Mouse (Mus musculus) CH12.LX (cell line): ENCODE measurements around the gene Rptor. TPM values are rescaled to one million over a fixed set of nuclear protein-coding genes. Genes with fewer than 3 reads are reported as not detected.

Source experiments
- DNase-seq: peaks from one replicate; pipeline ENCODE4 v3.0.0-alpha.2; 2013; ENCODE audit errors: extremely low read depth
- H3K27ac ChIP-seq: 2 replicates; pipeline ENCODE4 v1.5.1; 2012; ENCODE audit warnings: low read depth, mild to moderate bottlenecking, control low read depth, moderate library complexity; ENCODE audit not compliant: insufficient read depth
- H3K27me3 ChIP-seq: replicated peaks from 2 replicates; pipeline ENCODE3; 2012; ENCODE audit warnings: inconsistent platforms
- H3K36me3 ChIP-seq, 2 experiments: replicated peaks in 1 of 2; 2 replicates each; pipeline versions ENCODE3 to v1.6.1; 2012; ENCODE audit warnings: inconsistent platforms in 1 of 2, low read length in 1 of 2, mild to moderate bottlenecking in 1 of 2, mixed read lengths in 1 of 2, moderate library complexity in 1 of 2; ENCODE audit not compliant: control insufficient read depth in 1 of 2, insufficient read depth in 1 of 2
- H3K4me1 ChIP-seq, 2 experiments: 2 replicates each; pipeline ENCODE4 v1.6.1; 2012; ENCODE audit warnings: inconsistent platforms in 1 of 2, moderate library complexity in 1 of 2; ENCODE audit not compliant: insufficient read depth in 2 of 2, control insufficient read depth in 1 of 2
- H3K4me2 ChIP-seq: 2 replicates; pipeline ENCODE4 v1.6.1; 2012; ENCODE audit warnings: low read depth, mild to moderate bottlenecking, control low read depth; ENCODE audit not compliant: poor library complexity, insufficient read depth, severe bottlenecking
- H3K4me3 ChIP-seq, 3 experiments: fragments of 150-350 bp in 1 of 3; sonication (generic) in 1 of 3; replicated peaks in 1 of 3; 2 replicates each; pipeline versions ENCODE3 to v1.5.1; 2011 to 2012; ENCODE audit warnings: low read depth in 2 of 3, low read length in 2 of 3, mild to moderate bottlenecking in 2 of 3, moderate library complexity in 2 of 3, control low read depth in 1 of 3, improper control_type of control experiment in 1 of 3, inconsistent platforms in 1 of 3, mixed read lengths in 1 of 3; ENCODE audit not compliant: poor library complexity in 1 of 3
- H3K79me2 ChIP-seq: replicated peaks from 2 replicates; pipeline ENCODE4 v1.6.1; 2012; ENCODE audit warnings: mild to moderate bottlenecking, moderate library complexity; ENCODE audit not compliant: control insufficient read depth, poor library complexity, insufficient read depth, severe bottlenecking; ENCODE audit errors: extremely low read depth
- H3K9ac ChIP-seq: 2 replicates; pipeline ENCODE4 v1.6.1; 2012; ENCODE audit warnings: low read depth, mild to moderate bottlenecking, control low read depth, moderate library complexity; ENCODE audit not compliant: insufficient read depth
- H3K9me3 ChIP-seq: replicated peaks from 2 replicates; pipeline ENCODE3; 2012; ENCODE audit warnings: low read length, inconsistent platforms, mixed read lengths
- CHD2 ChIP-seq: IDR thresholded peaks from 2 replicates; pipeline ENCODE4 v1.6.1; 2011; ENCODE audit warnings: low read length, improper control_type of control experiment
- E2F4 ChIP-seq: IDR thresholded peaks from 2 replicates; pipeline ENCODE4 v1.6.1; 2011; ENCODE audit warnings: low read depth, low read length, improper control_type of control experiment; ENCODE audit not compliant: insufficient replicate concordance
- ELF1 ChIP-seq: IDR thresholded peaks from 2 replicates; pipeline ENCODE4 v1.6.1; 2014; ENCODE audit warnings: low read depth, mild to moderate bottlenecking, inconsistent platforms, low read length, improper control_type of control experiment
- EP300 ChIP-seq: IDR thresholded peaks from 2 replicates; pipeline ENCODE4 v1.6.1; 2011; ENCODE audit warnings: low read length, improper control_type of control experiment
- ETS1 ChIP-seq: conservative IDR thresholded peaks from 2 replicates; pipeline ENCODE4 v1.6.1; 2012; ENCODE audit warnings: low read depth, mild to moderate bottlenecking, inconsistent platforms, low read length, improper control_type of control experiment, moderate library complexity
- HCFC1 ChIP-seq: IDR thresholded peaks from 2 replicates; pipeline ENCODE4 v1.6.1; 2012; ENCODE audit warnings: low read depth, mild to moderate bottlenecking, inconsistent platforms, low read length, improper control_type of control experiment
- IRF4 ChIP-seq: IDR thresholded peaks from 2 replicates; pipeline ENCODE4 v1.6.1; 2014; ENCODE audit warnings: low read depth, mild to moderate bottlenecking, inconsistent platforms, low read length, improper control_type of control experiment
- MAFK ChIP-seq: IDR thresholded peaks from 2 replicates; pipeline ENCODE4 v1.6.1; 2011; ENCODE audit warnings: low read length, improper control_type of control experiment; ENCODE audit not compliant: insufficient replicate concordance
- MAX ChIP-seq: IDR thresholded peaks from 2 replicates; pipeline ENCODE4 v1.6.1; 2011; ENCODE audit warnings: low read length, improper control_type of control experiment
- MEF2A ChIP-seq: IDR thresholded peaks from 2 replicates; pipeline ENCODE4 v1.6.1; 2014; ENCODE audit warnings: low read depth, mild to moderate bottlenecking, inconsistent platforms, low read length, improper control_type of control experiment, borderline replicate concordance
- MXI1 ChIP-seq: IDR thresholded peaks from 2 replicates; pipeline ENCODE4 v1.6.1; 2011; ENCODE audit warnings: mild to moderate bottlenecking, low read depth, low read length, improper control_type of control experiment
- PAX5 ChIP-seq: IDR thresholded peaks from 2 replicates; pipeline ENCODE4 v1.6.1; 2012; ENCODE audit warnings: low read length, inconsistent platforms, mixed read lengths
- RAD21 ChIP-seq: IDR thresholded peaks from 2 replicates; pipeline ENCODE4 v1.6.1; 2011; ENCODE audit warnings: low read depth, mild to moderate bottlenecking, low read length, improper control_type of control experiment, moderate library complexity
- RCOR1 ChIP-seq: conservative IDR thresholded peaks from 2 replicates; pipeline ENCODE4 v1.6.1; 2012; ENCODE audit warnings: low read depth, mild to moderate bottlenecking, inconsistent platforms, low read length, improper control_type of control experiment
- SIN3A ChIP-seq: IDR thresholded peaks from 2 replicates; pipeline ENCODE4 v1.6.1; 2012; ENCODE audit warnings: low read length, improper control_type of control experiment, inconsistent platforms
- SMC3 ChIP-seq: IDR thresholded peaks from 2 replicates; pipeline ENCODE4 v1.6.1; 2011; ENCODE audit warnings: low read depth, low read length, improper control_type of control experiment
- TBP ChIP-seq: conservative IDR thresholded peaks from 2 replicates; pipeline ENCODE4 v1.6.1; 2011; ENCODE audit warnings: low read depth, low read length, improper control_type of control experiment
- USF2 ChIP-seq: conservative IDR thresholded peaks from 2 replicates; pipeline ENCODE4 v1.6.1; 2011; ENCODE audit warnings: low read depth, low read length, improper control_type of control experiment
- ZC3H11A ChIP-seq: IDR thresholded peaks from 2 replicates; pipeline ENCODE4 v1.6.1; 2012; ENCODE audit warnings: low read depth, mild to moderate bottlenecking, inconsistent platforms, low read length, improper control_type of control experiment
- ZMIZ1 ChIP-seq: IDR thresholded peaks from 2 replicates; pipeline ENCODE4 v1.6.1; 2012; ENCODE audit warnings: low read depth, mild to moderate bottlenecking, inconsistent platforms, low read length, improper control_type of control experiment
- dilution Hi-C: fragments of 300-500 bp; cut with MboI; formaldehyde crosslinking; loops from 2 replicates; pipeline ENCODE4 v1.14.3; 2020; ENCODE audit warnings: low sequenced_read_pairs; ENCODE audit not compliant: extremely low pct_unique_long_range_greater_than_20kb, extremely low pct_ligation_motif_present
- in situ Hi-C: fragments of 300-500 bp; cut with MboI; formaldehyde crosslinking; loops from 3 replicates; pipeline ENCODE4 v1.14.3; 2019; ENCODE audit warnings: low sequenced_read_pairs, low pct_ligation_motif_present, low pct_unique_long_range_greater_than_20kb, mixed read lengths
- polyA plus RNA-seq: library from polyadenylated mRNA; unstranded; fragments of >175 nt; gene quantifications from 2 replicates; pipeline ENCODE4 v1.2.1, GENCODE M21; 2012; ENCODE audit warnings: low read depth; ENCODE audit not compliant: insufficient read length
- total RNA-seq, 2 experiments: library from RNA; depleted of rRNA; stranded (reverse); fragments of 300-350 nt in 1 of 2; fragments of >200 nt in 1 of 2; gene quantifications; 2 replicates each; pipeline ENCODE4 v1.2.3; 2012 to 2014

The Rptor gene
- total and polyA plus RNA-seq, 3 experiments: 10.3 to 33.1 (median 26.7) TPM

- DNase-seq: no peak
- Histone ChIP-seq H3K4me1 (peaks cover 4 to 40% of the 10 kb centered on the region in 2 experiments; a peak in 3 of 4 replicates), H3K27me3 (no peaks in the 10 kb centered on the region), H3K9ac (no peak overlapping the region), H3K4me2 (no peak overlapping the region), H3K36me3 (peaks cover 0 to 55% of the 10 kb centered on the region in 2 experiments), H3K4me3 (no peak overlapping the region), H3K9me3 (no peaks in the 10 kb centered on the region), H3K79me2 (peaks cover 14% of the 10 kb centered on the region; the same call in 1 of the 2 replicates), H3K27ac (no peak overlapping the region)
- TF ChIP-seq ZMIZ1 (no peak), TBP (no peak), E2F4 (no peak), MAFK (no peak), EP300 (no peak), SIN3A (no peak), ELF1 (no peak), SMC3 (no peak), MAX (no peak), IRF4 (no peak), CHD2 (no peak), USF2 (no peak), MXI1 (no peak)
- in situ Hi-C loops: no loop called here
- dilution Hi-C loops: no loop called here
These were observed 41.4 kb downstream of the Rptor start for GRCm38 (mm10) chr11:119644140-119644539.

GRCm38 (mm10) chr11:119644612-119645379 is 42.1 kb downstream of the Rptor start:
- Histone ChIP-seq H3K4me3 (no peak overlapping the region), H3K79me2 (peaks cover 14% of the 10 kb centered on the region; the same call in 1 of the 2 replicates), H3K27ac (no peak overlapping the region), H3K4me2 (no peak overlapping the region), H3K4me1 (peaks cover 4 to 38% of the 10 kb centered on the region in 2 experiments; a peak in 3 of 4 replicates), H3K36me3 (peaks cover 0 to 55% of the 10 kb centered on the region in 2 experiments), H3K27me3 (no peaks in the 10 kb centered on the region), H3K9ac (no peak overlapping the region), H3K9me3 (no peaks in the 10 kb centered on the region)
- DNase-seq: no peak
- TF ChIP-seq RCOR1 (no peak), TBP (no peak), ETS1 (no peak), RAD21 (no peak), ZC3H11A (no peak), MAX (no peak), SIN3A (no peak), MAFK (no peak), PAX5 (no peak), MEF2A (no peak), HCFC1 (no peak)
- in situ Hi-C loops: no loop called here
- dilution Hi-C loops: no loop called here
